Mouse (Mus musculus) c-Kit-positive CD71-positive TER-119-positive erythroid progenitor cells, embryonic 14.5 days (primary cell): ENCODE results near the gene Zfp827.
"Not testable (repeated sequence)": the region's sequence is repeated elsewhere in the genome, so short reads cannot be mapped to it uniquely, and the experiment has no call there.

Experiments
- DNase-seq: peaks from one replicate; pipeline ENCODE4 v3.0.0-alpha.2; 2013; ENCODE audit warnings: low spot score

Gene Zfp827

GRCm38 (mm10) chr8:79112480-79112879 is 84.2 kb downstream of the Zfp827 start:
- DNase-seq, result peak; percentile 6

DNA sequence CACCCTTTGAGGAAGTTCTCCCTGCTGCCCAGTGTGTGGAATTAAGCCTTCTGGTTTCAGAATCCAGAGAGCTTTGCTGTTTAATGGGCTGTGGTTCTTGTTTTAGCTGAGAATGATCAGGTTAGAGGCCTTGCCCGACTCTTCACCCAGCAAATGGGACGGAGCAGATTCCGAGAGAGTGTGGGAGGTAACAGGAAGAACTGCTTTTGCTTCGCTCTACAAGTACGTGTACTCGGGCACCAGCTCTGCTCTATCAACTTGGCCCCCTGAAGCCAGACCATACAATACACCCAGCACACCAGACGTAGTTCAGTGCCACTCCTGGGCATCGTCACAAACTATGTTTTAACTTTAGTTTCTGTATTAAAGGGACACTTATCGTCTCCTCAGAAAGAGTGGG is 85.3 kb downstream of the Zfp827 start:
- DNase-seq, result no peak

GRCm38 (mm10) chr8:79114561-79114960 is 86.3 kb downstream of the Zfp827 start:
- DNase-seq, result no peak

DNA sequence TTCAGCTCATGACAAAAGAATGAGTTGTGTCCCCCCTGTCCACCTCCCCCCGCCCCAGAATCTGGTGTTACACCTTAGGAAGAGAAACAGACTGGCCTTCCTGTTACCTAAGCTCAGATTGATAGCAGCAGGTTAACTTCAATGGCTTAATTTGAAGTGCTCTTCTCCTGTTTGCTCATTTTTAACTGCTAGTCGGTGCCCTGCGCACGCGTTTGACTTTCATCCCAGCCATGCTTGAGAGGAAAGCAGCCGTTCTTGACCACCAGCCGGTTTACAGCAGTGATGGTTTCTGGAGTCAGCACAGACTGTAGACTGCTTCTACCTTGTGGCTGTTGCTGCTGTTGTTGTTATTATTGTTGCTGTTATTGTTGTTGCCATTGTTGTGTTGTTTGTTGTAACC is 88.2 kb downstream of the Zfp827 start:
- DNase-seq, result no peak

DNA sequence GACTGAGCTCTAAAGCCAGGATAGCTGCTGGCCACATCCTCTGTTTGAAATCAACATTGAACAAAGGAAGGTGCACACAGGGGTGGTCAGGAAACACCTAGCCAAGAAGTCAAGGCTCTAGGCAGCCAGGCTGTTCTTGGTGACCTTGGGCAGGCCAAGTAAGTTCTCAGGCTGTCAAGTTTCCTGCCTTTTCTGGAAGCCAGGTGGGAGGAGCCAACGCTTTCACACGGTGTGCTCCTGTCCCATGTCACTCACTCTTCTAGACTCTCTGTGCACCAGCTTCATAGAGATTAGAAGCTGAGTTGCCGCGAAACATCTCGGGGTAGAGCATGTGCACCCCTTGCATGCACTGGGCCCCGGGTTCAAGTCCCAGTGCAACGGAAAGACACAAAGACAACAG is 89.5 kb downstream of the Zfp827 start:
- no peak for DNase-seq

DNA sequence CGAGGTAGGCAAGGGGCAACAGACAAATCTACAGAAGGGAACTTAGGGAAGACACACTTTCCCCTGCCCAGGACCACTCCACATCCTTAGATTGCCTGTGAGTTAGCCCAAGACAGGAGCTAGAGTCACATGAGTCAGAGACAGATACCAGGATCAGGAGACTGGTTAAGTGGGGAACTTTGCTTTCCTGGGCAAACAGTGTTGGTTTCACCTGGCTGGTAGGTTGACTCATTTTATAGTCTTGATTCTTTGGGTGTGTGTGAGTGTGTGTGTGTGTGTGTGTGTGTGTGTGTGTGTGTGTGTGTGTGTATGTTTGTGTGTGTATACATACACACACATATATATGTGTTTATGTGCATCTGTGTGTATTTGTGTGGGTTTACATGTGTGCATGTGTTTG is 93.4 kb downstream of the Zfp827 start:
- DNase-seq, result no peak

DNA sequence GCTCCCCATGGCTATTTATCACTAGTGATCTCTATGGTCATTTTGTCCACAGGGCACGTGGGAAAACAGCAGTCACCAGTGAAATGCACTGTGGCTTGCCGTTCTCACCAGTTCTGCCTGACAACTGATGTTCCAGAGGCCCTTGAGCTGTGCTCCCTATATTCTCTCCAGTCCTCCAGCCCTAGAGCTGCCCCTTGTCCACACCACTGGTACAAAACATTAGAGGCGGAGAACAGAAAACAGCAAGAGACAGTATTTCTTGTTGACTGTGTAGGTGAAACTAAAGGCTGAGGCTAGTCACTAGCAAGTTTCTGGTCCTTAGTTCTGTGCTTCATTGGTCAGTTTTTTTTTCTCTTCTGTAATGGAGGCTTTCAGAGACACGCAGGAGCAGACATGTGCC is 96.0 kb downstream of the Zfp827 start:
- DNase-seq, result no peak

DNA sequence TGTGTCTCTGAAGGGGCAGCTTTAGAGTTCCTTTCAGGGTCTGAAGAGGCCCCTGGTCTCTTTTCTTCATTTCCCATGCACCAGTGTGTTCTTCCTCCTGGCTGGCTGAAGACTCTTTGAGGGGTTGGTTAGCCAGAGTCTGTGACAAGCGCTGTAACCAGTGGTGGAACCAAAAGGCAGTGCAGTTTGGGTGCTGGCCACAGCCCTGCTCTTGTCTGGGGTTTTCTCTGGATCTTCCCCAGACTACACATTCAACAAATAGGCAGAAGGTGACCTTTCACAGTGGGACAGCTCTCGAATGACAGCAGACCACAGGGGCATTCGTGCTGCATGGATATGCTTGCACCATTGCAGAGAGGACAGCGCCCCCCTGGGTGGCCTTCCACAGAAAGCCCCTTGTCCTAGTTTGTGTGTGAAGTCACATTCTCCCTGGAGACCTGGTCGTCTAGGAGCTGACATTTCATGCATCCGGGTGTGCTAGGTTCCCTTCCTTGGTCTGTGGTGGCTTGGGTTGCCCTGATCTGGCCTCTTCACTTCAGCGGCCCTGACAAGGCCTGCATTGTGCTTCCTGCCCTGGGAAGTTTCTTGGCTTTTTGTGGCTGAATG is 99.1 kb downstream of the Zfp827 start:
- no peak for DNase-seq

GRCm38 (mm10) chr8:79128534-79128933 is 100.3 kb downstream of the Zfp827 start:
- DNase-seq, result not testable (repeated sequence)

GRCm38 (mm10) chr8:79139614-79140013 is 111.4 kb downstream of the Zfp827 start:
- no peak for DNase-seq

DNA sequence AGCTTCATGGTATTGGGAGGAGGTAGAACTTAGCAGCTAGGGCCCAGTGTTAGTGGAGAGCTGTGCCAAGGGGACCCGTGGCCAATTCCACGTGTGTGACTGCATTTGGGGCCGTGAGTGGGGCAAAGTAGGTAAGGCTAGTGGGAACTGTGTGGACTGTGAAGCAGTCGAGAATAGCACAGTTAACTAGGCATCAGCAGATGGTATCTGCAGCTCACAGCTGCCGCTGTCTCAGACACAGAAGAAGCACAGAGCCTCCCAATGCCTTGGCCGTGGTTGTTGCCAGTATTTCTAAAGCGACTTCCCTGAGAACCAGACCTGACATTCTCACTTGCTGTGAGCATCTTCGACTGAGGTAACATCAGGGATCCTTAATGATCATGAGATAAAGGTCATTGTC is 112.7 kb downstream of the Zfp827 start:
- DNase-seq, result no peak

GRCm38 (mm10) chr8:79141592-79141991 is 113.4 kb downstream of the Zfp827 start:
- DNase-seq, result no peak

- no peak for DNase-seq
Measured at GRCm38 (mm10) chr8:79143729-79144128, 115.5 kb downstream of the Zfp827 start.

GRCm38 (mm10) chr8:79145210-79145609 is 117.0 kb downstream of the Zfp827 start:
- DNase-seq, result no peak

DNA sequence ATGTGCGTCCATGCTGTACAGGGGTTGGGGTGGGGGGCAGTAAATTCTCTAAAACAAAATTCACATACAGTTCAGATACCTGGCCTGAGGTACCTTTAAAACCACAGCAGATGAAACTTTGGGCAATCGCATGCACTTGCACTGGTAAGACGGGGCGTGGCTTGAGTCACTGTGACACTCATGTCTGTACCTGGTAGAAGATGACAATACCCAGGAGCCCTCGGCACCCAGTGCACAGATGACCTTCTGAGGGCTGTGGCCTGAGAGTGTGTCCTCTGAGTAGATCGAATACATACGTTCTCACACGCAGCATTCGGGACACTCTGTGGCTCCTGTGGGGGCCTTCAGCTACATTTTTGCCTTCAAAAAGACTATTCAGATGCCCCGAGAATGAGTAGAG is 117.4 kb downstream of the Zfp827 start:
- DNase-seq, result no peak

DNA sequence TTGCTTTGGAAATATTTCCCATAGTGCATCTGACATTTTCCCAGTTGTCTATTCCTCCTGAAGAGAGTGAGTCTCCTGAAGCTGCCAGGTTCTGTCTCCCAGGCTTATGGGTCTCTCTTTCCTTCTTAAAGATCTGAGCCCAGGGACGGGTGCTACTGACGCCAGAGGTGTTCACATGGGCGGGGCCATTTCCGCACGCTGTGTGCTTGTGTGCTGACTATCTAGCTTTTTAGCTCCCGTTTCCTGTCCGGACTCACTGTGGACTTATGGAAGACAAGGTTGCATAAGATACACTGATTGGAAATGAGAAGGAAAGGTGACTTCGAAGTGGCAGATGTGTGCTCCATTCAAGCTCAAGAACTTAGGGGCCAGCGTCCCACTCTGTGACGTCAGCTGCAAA is 120.6 kb downstream of the Zfp827 start:
- DNase-seq, result no peak

GRCm38 (mm10) chr8:79149880-79150279 is 121.6 kb downstream of the Zfp827 start:
- no peak for DNase-seq

DNA sequence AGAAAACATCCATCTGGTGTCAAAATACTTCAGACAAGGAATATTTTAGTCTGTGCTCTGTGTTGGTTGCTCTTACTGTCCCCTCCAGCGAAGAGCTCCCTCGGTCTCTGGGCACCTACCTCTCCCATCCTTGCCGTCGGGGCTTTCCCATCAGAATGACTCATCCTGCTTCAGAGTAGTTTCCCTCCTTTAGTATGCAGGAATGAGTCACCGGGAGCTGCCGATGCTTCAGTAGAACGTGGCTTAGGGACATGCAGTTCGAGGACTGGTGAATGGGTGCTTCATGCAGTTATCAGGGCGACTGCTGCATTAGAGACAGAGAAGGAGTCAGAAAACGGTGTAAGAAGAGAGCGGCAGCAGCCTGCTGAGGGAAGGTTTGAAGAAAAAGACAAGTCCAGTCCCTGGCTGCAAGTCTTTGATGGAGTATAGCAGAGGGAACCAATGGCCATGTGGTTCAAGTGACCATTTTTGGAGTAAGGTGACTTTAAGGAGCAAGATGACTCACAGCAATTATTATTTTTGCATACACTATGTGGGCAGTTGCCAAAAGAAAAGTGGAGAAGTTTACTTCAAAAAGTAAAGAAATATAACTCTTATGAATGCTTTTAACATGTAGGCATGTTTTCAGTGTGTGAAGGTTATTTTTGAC is 122.4 kb downstream of the Zfp827 start:
- no peak for DNase-seq

GRCm38 (mm10) chr8:79151644-79152043 is 123.4 kb downstream of the Zfp827 start:
- no peak for DNase-seq

DNA sequence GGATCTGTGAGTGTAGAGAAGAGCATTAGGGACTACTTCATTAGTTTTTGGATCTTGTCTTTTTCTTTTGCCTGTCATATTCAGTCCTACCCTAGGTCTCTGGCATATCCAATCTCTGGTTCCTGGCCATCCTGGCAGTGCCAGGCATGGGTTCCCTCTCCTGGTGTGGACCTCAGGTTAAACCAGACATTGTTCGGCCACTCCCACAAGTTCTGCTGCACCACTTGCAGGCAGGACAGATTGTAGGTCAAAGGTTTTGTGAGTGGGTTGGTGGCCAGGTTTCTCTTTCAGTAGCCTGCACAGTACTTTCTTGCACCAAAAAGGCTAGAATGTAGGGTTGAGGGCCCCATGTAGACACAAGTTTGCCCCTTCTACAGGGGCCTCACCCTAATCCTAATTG is 125.0 kb downstream of the Zfp827 start:
- DNase-seq, result no peak

DNA sequence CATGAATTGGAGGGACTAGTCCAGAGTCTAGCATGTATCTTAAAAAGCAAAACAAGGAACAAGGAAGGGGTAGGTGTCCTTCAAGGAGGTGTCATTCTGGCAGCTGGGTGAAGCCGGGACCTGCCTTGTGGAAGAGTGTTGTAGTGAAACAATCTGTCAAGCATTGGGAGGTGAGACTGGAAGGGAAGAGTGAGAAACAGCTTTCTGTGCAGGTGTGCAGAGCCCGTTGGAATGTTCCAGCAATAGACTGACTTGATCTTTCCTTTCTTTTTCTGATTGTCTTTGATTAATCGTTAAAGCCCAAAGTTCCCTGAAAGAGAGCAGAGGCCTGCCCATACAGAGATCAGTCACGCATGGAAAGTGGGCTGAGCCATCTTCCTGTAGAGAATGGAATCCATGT is 125.4 kb downstream of the Zfp827 start:
- DNase-seq, result no peak

- no peak for DNase-seq
Measured at GRCm38 (mm10) chr8:79155556-79156161, 127.4 kb downstream of the Zfp827 start.

- no peak for DNase-seq
Measured at GRCm38 (mm10) chr8:79157366-79157765, 129.1 kb downstream of the Zfp827 start.

GRCm38 (mm10) chr8:79158357-79158756 is 130.1 kb downstream of the Zfp827 start:
- no peak for DNase-seq
